Mouse (Mus musculus) embryonic fibroblast, embryonic 13.5 days (primary cell): ENCODE data around the gene Smbd1. TPM values are rescaled to one million over a fixed set of nuclear protein-coding genes. Genes with fewer than 3 reads are reported as not detected.

Source experiments
- H3K27ac ChIP-seq: 2 replicates; pipeline ENCODE4 v1.5.1; 2012; ENCODE audit warnings: low read length, control low read depth, inconsistent platforms; ENCODE audit not compliant: insufficient read depth
- H3K4me1 ChIP-seq: 2 replicates; pipeline ENCODE4 v1.6.1; 2011; ENCODE audit warnings: low read length; ENCODE audit not compliant: control insufficient read depth, insufficient read depth
- H3K4me3 ChIP-seq: 2 replicates; pipeline ENCODE4 v1.5.1; 2011; ENCODE audit warnings: mild to moderate bottlenecking, control low read depth, low read length; ENCODE audit not compliant: insufficient read depth
- CTCF ChIP-seq: IDR thresholded peaks from 2 replicates; pipeline ENCODE4 v1.5.1; 2011; ENCODE audit warnings: mild to moderate bottlenecking, control low read depth, low read length, moderate library complexity, borderline replicate concordance; ENCODE audit not compliant: insufficient read depth
- POLR2A ChIP-seq: IDR thresholded peaks from 2 replicates; pipeline ENCODE4 v1.6.1; 2011; ENCODE audit warnings: low read depth, mild to moderate bottlenecking, control low read depth, low read length, moderate library complexity
- polyA plus RNA-seq: library from polyadenylated mRNA; stranded (reverse); fragments of >200 nt; gene quantifications from 2 replicates; pipeline ENCODE4 v1.2.4, GENCODE M21; 2011; ENCODE audit warnings: low read depth; ENCODE audit not compliant: missing spikeins, insufficient read length

The Smbd1 gene
- polyA plus RNA-seq, 1 experiment = not detected

GRCm38 (mm10) chr16:32815160-32815605 lies 4.9 kb upstream of the Smbd1 start:
- no peak for TF ChIP-seq POLR2A
- TF ChIP-seq CTCF = no peak
- H3K4me3 ChIP-seq = peak overlapping the region; percentile 17; the same call in 1 of the 2 replicates
- no peak overlapping the region for H3K27ac ChIP-seq
- H3K4me1 ChIP-seq = 0 out of 2 replicates have a peak, but pooled peaks cover 2% of the 10 kb centered on the region

- TF ChIP-seq POLR2A (no peak), CTCF (no peak)
- H3K27ac ChIP-seq = no peak overlapping the region
- peak overlapping the region; percentile 17; the same call in 1 of the 2 replicates for H3K4me3 ChIP-seq
- 0 out of 2 replicates have a peak, but pooled peaks cover 2% of the 10 kb centered on the region for H3K4me1 ChIP-seq
Measured at GRCm38 (mm10) chr16:32814539-32814938, 4.3 kb upstream of the Smbd1 start.

- Histone ChIP-seq H3K4me3 (no peak overlapping the region), H3K27ac (no peak overlapping the region), H3K4me1 (0 out of 2 replicates have a peak, but pooled peaks cover 2% of the 10 kb centered on the region)
- no peak for TF ChIP-seq CTCF
- no peak for TF ChIP-seq POLR2A
Measured at GRCm38 (mm10) chr16:32813771-32814170, 3.5 kb upstream of the Smbd1 start.

- H3K27ac ChIP-seq = no peak overlapping the region
- TF ChIP-seq POLR2A = no peak
- TF ChIP-seq CTCF = no peak
- no peaks in the 10 kb centered on the region for H3K4me1 ChIP-seq
- no peak overlapping the region for H3K4me3 ChIP-seq
Measured at GRCm38 (mm10) chr16:32813362-32813761, 3.1 kb upstream of the Smbd1 start.

- no peak overlapping the region for H3K4me3 ChIP-seq
- no peaks in the 10 kb centered on the region for H3K4me1 ChIP-seq
- TF ChIP-seq CTCF (peak; percentile 86; the same call in 1 of the 2 replicates), POLR2A (no peak)
- H3K27ac ChIP-seq = no peak overlapping the region
Measured at GRCm38 (mm10) chr16:32812888-32813361, 2.6 kb upstream of the Smbd1 start.

GRCm38 (mm10) chr16:32807408-32808185 lies 2.7 kb downstream of the Smbd1 start:
- Histone ChIP-seq H3K27ac (no peak overlapping the region), H3K4me1 (peaks cover 1% of the 10 kb centered on the region; the same call in 1 of the 2 replicates), H3K4me3 (no peak overlapping the region)
- TF ChIP-seq POLR2A = no peak

- Histone ChIP-seq H3K27ac (no peak overlapping the region), H3K4me3 (no peak overlapping the region), H3K4me1 (peaks cover 3% of the 10 kb centered on the region; the same call in 1 of the 2 replicates)
- TF ChIP-seq POLR2A (no peak), CTCF (no peak)
Measured at GRCm38 (mm10) chr16:32805151-32805550, 5.1 kb downstream of the Smbd1 start.

GRCm38 (mm10) chr16:32803901-32804300 lies 6.4 kb downstream of the Smbd1 start:
- H3K4me3 ChIP-seq = no peak overlapping the region
- no peak overlapping the region for H3K27ac ChIP-seq
- peaks cover 3% of the 10 kb centered on the region; the same call in 1 of the 2 replicates for H3K4me1 ChIP-seq
- TF ChIP-seq CTCF (no peak), POLR2A (no peak)

- TF ChIP-seq CTCF = no peak
- no peak for TF ChIP-seq POLR2A
- peaks cover 3% of the 10 kb centered on the region; the same call in 1 of the 2 replicates for H3K4me1 ChIP-seq
- peak overlapping the region; percentile 6; the same call in 1 of the 2 replicates for H3K27ac ChIP-seq
- H3K4me3 ChIP-seq = no peak overlapping the region
Measured at GRCm38 (mm10) chr16:32803252-32803853, 6.9 kb downstream of the Smbd1 start.

- H3K27ac ChIP-seq = no peak within 1 kb of the TSS
- no peak within 1 kb of the TSS for H3K4me3 ChIP-seq
- no peaks in the 10 kb centered on the region; the same call in 1 of the 2 replicates for H3K4me1 ChIP-seq
- TF ChIP-seq CTCF (no peak), POLR2A (no peak)
Measured at GRCm38 (mm10) chr16:32797426-32797689, 12.9 kb downstream of the Smbd1 start, which contains the start of gene Muc20. Gene Muc20, minus strand, starts transcription at chr16:32797435.
